Mouse (Mus musculus) midbrain, embryonic 11.5 days (tissue): ENCODE results near the gene Samm50. TPM values are rescaled to one million over a fixed set of nuclear protein-coding genes. Genes with fewer than 3 reads are reported as not detected.

Experiments used
- ATAC-seq: fragments of 200-750 bp; cut with Nextera tagmentation; 2 replicates; pipeline ENCODE4 v1.8.0; 2017; ENCODE audit warnings: moderate TSS enrichment, moderate library complexity; ENCODE audit not compliant: low FRiP score
- DNase-seq: peaks from one replicate; pipeline ENCODE4 v3.0.0; 2015; ENCODE audit warnings: low spot score; ENCODE audit errors: missing footprints
- H3K27ac ChIP-seq: fragments of 300-500 bp; sonication (generic); 2 replicates; pipeline ENCODE4 v1.5.1; 2014; ENCODE audit warnings: low read depth, low read length
- H3K27me3 ChIP-seq: fragments of 300-500 bp; sonication (generic); 2 replicates; pipeline ENCODE4 v1.6.1; 2014; ENCODE audit warnings: mild to moderate bottlenecking, low read length, moderate library complexity, mixed read lengths; ENCODE audit not compliant: control insufficient read depth, insufficient read depth
- H3K36me3 ChIP-seq: fragments of 300-500 bp; sonication (generic); 2 replicates; pipeline ENCODE4 v1.6.1; 2014; ENCODE audit warnings: mild to moderate bottlenecking, low read length, moderate library complexity, mixed read lengths; ENCODE audit not compliant: control insufficient read depth, insufficient read depth
- H3K4me1 ChIP-seq: fragments of 300-500 bp; sonication (generic); 2 replicates; pipeline ENCODE4 v1.6.1; 2014; ENCODE audit warnings: low read length; ENCODE audit not compliant: control insufficient read depth, insufficient read depth
- H3K4me2 ChIP-seq: fragments of 300-500 bp; sonication (generic); 2 replicates; pipeline ENCODE4 v1.6.1; 2014; ENCODE audit warnings: mild to moderate bottlenecking, moderate library complexity
- H3K4me3 ChIP-seq: fragments of 300-500 bp; sonication (generic); 2 replicates; pipeline ENCODE4 v1.5.1; 2014; ENCODE audit warnings: low read depth, low read length
- H3K9ac ChIP-seq: fragments of 300-500 bp; sonication (generic); 2 replicates; pipeline ENCODE4 v1.6.1; 2014; ENCODE audit warnings: low read length
- H3K9me3 ChIP-seq: fragments of 300-500 bp; sonication (generic); 2 replicates; pipeline ENCODE4 v1.6.1; 2016; ENCODE audit warnings: low read length; ENCODE audit not compliant: control insufficient read depth
- WGBS: fragments of 180-500 bp; shearing (Covaris S2); extraction: QIAGEN DNeasy Blood & Tissue Kit; methylation state at CpG from one replicate; pipeline ENCODE4 v1.1.7; 2014; 5-methylcytosine and 5-hydroxymethylcytosine counted together
- polyA plus RNA-seq: library from polyadenylated mRNA; unstranded; fragments of >200 nt; fragmentation: Nextera tagmentation; extraction: Ambion mirVana; gene quantifications from 2 replicates; pipeline ENCODE4 v1.2.1, GENCODE M21; 2014

Gene Samm50
- polyA plus RNA-seq, 1 experiment from 2014 or later = 75.9 TPM

DNA sequence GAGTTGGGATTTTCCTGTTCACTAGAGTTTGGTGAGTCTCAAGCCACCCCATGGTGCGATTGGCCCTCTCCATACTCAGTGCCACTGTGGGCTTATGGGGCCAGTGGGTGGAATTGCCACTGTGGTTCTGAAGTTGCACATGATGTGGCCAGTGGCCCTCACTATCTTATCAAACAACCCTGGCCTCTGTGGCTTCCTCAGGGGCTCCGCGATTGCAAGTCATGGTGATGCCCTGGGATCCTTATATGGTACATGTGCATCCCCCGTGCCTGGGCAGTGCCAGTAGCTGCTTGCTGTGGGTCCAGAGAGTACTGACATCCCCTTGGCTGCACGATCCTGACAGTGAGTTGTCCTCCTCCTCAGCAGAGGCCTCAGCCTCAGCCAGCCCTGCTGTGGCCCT lies 64.8 kb downstream of the Samm50 start:
- no peak for ATAC-seq
- Histone ChIP-seq H3K4me1 (peaks cover 24% of the 10 kb centered on the region), H3K9me3 (no peaks in the 10 kb centered on the region), H3K27ac (no peak overlapping the region), H3K36me3 (no peaks in the 10 kb centered on the region), H3K27me3 (peaks cover 8% of the 10 kb centered on the region; the same call in 1 of the 2 replicates), H3K4me3 (no peak overlapping the region), H3K4me2 (no peak overlapping the region), H3K9ac (no peak overlapping the region)
- WGBS = 87% methylated on average over 5 of the region's 5 CpGs
- DNase-seq = no peak

- Histone ChIP-seq H3K4me3 (no peak overlapping the region), H3K4me2 (no peak overlapping the region), H3K27ac (peak overlapping the region; percentile 42), H3K9me3 (no peaks in the 10 kb centered on the region), H3K36me3 (no peaks in the 10 kb centered on the region), H3K4me1 (peaks cover 24% of the 10 kb centered on the region), H3K27me3 (peaks cover 8% of the 10 kb centered on the region; the same call in 1 of the 2 replicates), H3K9ac (no peak overlapping the region)
- whole genome bisulfite sequencing = 36% methylated on average over 9 of the region's 9 CpGs
- DNase-seq = no peak
- ATAC-seq = no peak
Measured at GRCm38 (mm10) chr15:84258602-84259355, 66.7 kb downstream of the Samm50 start.

DNA sequence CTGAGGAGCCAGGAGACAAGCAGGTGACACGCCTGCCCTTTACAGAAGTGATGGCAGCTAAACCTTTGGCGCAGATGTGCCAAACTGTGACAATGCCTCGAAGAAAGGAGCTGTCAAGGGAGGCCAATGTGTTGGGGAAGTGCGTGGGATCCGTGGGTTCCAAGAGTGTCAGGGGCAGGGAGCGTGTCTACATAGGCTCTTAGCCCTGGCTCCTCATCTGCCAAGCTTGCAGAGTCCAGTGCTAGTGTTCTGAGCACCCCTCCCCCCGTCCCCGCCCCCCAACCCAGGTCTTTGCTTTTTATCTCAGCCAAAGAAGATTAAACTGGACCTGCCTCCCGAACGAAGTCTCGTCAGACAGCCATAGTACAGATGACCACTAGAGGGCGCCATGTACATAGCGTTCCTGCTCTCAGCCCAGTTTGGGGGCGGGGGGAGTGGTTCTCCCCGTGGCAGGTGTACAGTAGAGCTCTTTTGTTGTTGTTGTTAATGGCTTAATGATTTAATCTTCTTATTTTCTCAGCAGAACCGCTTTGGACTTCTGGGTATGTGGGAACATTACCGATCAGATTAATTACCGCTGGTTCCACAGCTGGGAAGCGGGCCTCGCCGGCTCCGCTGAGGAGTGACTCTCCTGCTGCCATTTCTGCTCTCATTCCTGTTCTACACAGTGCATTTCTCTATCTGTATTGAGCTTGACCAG lies 68.2 kb downstream of the Samm50 start:
- H3K27me3 ChIP-seq = peaks cover 8% of the 10 kb centered on the region; the same call in 1 of the 2 replicates

DNA sequence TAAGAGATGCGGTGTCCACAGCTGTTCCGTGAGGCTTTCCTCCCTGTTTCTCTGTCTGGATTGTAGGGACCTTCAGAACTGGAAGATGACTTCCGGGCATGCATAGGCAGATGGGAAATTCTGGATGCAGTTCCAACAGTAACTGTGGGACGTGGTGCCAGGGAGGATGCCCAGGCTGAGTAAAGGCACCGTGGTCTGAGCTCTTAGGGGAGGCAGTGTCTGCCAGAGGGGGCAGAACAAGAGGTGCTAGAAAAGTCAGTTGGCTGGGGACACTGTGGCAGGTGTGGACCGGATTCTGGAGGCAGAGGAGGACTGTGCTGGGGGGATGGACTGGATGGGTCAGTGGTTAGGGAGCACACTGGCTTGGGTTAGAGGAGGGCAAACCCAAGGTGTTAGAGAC lies 70.6 kb downstream of the Samm50 start:
- H3K4me3 ChIP-seq = no peak overlapping the region
- no peak overlapping the region for H3K9ac ChIP-seq
- no peaks in the 10 kb centered on the region for H3K36me3 ChIP-seq
- peaks cover 3% of the 10 kb centered on the region; the same call in 1 of the 2 replicates for H3K27me3 ChIP-seq
- no peak for DNase-seq
- no peak for ATAC-seq
- WGBS = 93% methylated on average over 6 of the region's 6 CpGs
- H3K4me1 ChIP-seq = peaks cover 16% of the 10 kb centered on the region
- H3K4me2 ChIP-seq = no peak overlapping the region
- no peaks in the 10 kb centered on the region for H3K9me3 ChIP-seq
- H3K27ac ChIP-seq = no peak overlapping the region

More for the DNA sequence above, 68.2 kb downstream of the Samm50 start:
- WGBS = 27% methylated on average over 22 of the region's 22 CpGs
- H3K4me1 ChIP-seq = peaks cover 24% of the 10 kb centered on the region
- no peaks in the 10 kb centered on the region for H3K9me3 ChIP-seq
- H3K4me2 ChIP-seq = no peak overlapping the region
- 0 out of 2 replicates have a peak overlapping the region, but pooled peaks have one; percentile 22 for H3K27ac ChIP-seq
- DNase-seq = peak; percentile 97
- no peaks in the 10 kb centered on the region for H3K36me3 ChIP-seq
- H3K9ac ChIP-seq = no peak overlapping the region
- peak; percentile 54 for ATAC-seq
- no peak overlapping the region for H3K4me3 ChIP-seq

DNA sequence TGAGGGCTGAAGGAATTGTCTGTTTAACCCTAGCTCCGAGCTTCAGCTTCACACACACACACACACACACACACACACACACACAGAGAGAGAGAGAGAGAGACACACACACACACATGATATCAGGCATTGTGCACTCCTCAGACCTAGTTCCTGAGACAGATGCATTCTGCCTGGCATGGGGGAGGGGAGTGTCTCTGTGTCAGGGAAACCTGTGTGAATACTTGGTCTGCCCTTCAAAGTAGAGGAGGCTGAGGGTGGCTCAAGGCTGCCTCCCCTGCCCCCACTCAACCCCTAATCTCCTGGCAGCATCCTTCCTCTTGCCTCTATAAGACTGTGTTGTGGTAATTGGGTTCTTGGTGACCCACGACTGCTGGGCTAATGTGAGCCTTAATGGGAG lies 71.5 kb downstream of the Samm50 start:
- ATAC-seq (no peak), DNase-seq (no peak)
- H3K9ac ChIP-seq = no peak overlapping the region
- H3K36me3 ChIP-seq = no peaks in the 10 kb centered on the region
- H3K27ac ChIP-seq = no peak overlapping the region
- H3K27me3 ChIP-seq = no peaks in the 10 kb centered on the region
- WGBS = 46% methylated on average over 2 of the region's 2 CpGs
- peaks cover 12% of the 10 kb centered on the region for H3K4me1 ChIP-seq
- H3K4me3 ChIP-seq = no peak overlapping the region
- H3K9me3 ChIP-seq = no peaks in the 10 kb centered on the region
- no peak overlapping the region for H3K4me2 ChIP-seq

GRCm38 (mm10) chr15:84265141-84265540 lies 73.1 kb downstream of the Samm50 start:
- Histone ChIP-seq H3K36me3 (no peaks in the 10 kb centered on the region), H3K4me3 (no peak overlapping the region), H3K4me2 (no peak overlapping the region), H3K27ac (no peak overlapping the region), H3K9ac (no peak overlapping the region), H3K4me1 (0 out of 2 replicates have a peak, but pooled peaks cover 3% of the 10 kb centered on the region), H3K27me3 (no peaks in the 10 kb centered on the region), H3K9me3 (no peaks in the 10 kb centered on the region)
- ATAC-seq (no peak), DNase-seq (no peak)
- 77% methylated on average over 11 of the region's 11 CpGs for WGBS

GRCm38 (mm10) chr15:84266290-84266689 lies 74.2 kb downstream of the Samm50 start:
- no peak overlapping the region for H3K4me3 ChIP-seq
- DNase-seq (no peak), ATAC-seq (no peak)
- H3K4me2 ChIP-seq = no peak overlapping the region
- 0 out of 2 replicates have a peak, but pooled peaks cover 3% of the 10 kb centered on the region for H3K4me1 ChIP-seq
- H3K27ac ChIP-seq = no peak overlapping the region
- H3K27me3 ChIP-seq = no peaks in the 10 kb centered on the region
- H3K36me3 ChIP-seq = no peaks in the 10 kb centered on the region
- H3K9me3 ChIP-seq = no peaks in the 10 kb centered on the region
- 79% methylated on average over 4 of the region's 4 CpGs for WGBS
- H3K9ac ChIP-seq = no peak overlapping the region
